Mouse (Mus musculus) hindbrain, postnatal 0 days (tissue): ENCODE results near the gene Ebf1. TPM values are rescaled to one million over a fixed set of nuclear protein-coding genes. Genes with fewer than 3 reads are reported as not detected.

Source experiments
- ATAC-seq: fragments of 200-750 bp; cut with Nextera tagmentation; 2 replicates; pipeline ENCODE4 v1.8.0; 2017; ENCODE audit warnings: mild to moderate bottlenecking, moderate TSS enrichment, moderate library complexity
- DNase-seq: peaks from one replicate; pipeline ENCODE4 v3.0.0-alpha.2; 2015; ENCODE audit warnings: low spot score
- H3K27ac ChIP-seq: fragments of 300-500 bp; sonication (generic); 2 replicates; pipeline ENCODE4 v1.5.1; 2014; ENCODE audit warnings: mild to moderate bottlenecking
- H3K27me3 ChIP-seq: fragments of 300-500 bp; sonication (generic); 2 replicates; pipeline ENCODE4 v1.6.1; 2014; ENCODE audit warnings: low read length, mixed read lengths; ENCODE audit not compliant: insufficient read depth
- H3K36me3 ChIP-seq: fragments of 300-500 bp; sonication (generic); 2 replicates; pipeline ENCODE4 v1.6.1; 2014; ENCODE audit warnings: low read length, mixed read lengths; ENCODE audit not compliant: insufficient read depth
- H3K4me1 ChIP-seq: fragments of 300-500 bp; sonication (generic); 2 replicates; pipeline ENCODE4 v1.6.1; 2014; ENCODE audit warnings: antibody characterized with exemption, low read length, mixed read lengths; ENCODE audit not compliant: insufficient read depth
- H3K4me2 ChIP-seq: fragments of 300-500 bp; sonication (generic); 2 replicates; pipeline ENCODE4 v1.6.1; 2014; ENCODE audit warnings: low read depth, mild to moderate bottlenecking, low read length, moderate library complexity, mixed read lengths
- H3K4me3 ChIP-seq: fragments of 300-500 bp; sonication (generic); 2 replicates; pipeline ENCODE4 v1.5.1; 2014; ENCODE audit warnings: low read length
- H3K9ac ChIP-seq: fragments of 300-500 bp; sonication (generic); replicated peaks from 2 replicates; pipeline ENCODE4 v1.6.1; 2014; ENCODE audit warnings: mild to moderate bottlenecking, low read length, moderate library complexity, mixed read lengths
- H3K9me3 ChIP-seq: fragments of 300-500 bp; sonication (generic); 2 replicates; pipeline ENCODE4 v1.6.1; 2016; ENCODE audit warnings: low read length, mixed read lengths
- CTCF ChIP-seq: IDR thresholded peaks from 2 replicates; pipeline ENCODE4 v1.5.1; 2016; ENCODE audit warnings: antibody characterized with exemption, control low read depth, low read depth
- whole genome bisulfite sequencing: fragments of 180-500 bp; shearing (Covaris S2); extraction: QIAGEN DNeasy Blood & Tissue Kit; methylation state at CpG from one replicate; pipeline ENCODE4 v1.1.7; 2014; 5-methylcytosine and 5-hydroxymethylcytosine counted together
- polyA plus RNA-seq: library from polyadenylated mRNA; unstranded; fragments of >200 nt; fragmentation: Nextera tagmentation; extraction: Ambion mirVana; gene quantifications from 2 replicates; pipeline ENCODE4 v1.2.1, GENCODE M21; 2015
- total RNA-seq: library from RNA; depleted of rRNA; stranded (reverse); fragments of >200 nt; gene quantifications from 2 replicates; pipeline ENCODE4 v1.2.3, GENCODE M21; 2014

Gene Ebf1
- total and polyA plus RNA-seq, 2 experiments from 2014 or later: 67.1 to 71.7 TPM

- DNase-seq (no peak), ATAC-seq (no peak)
- no peak overlapping the region for H3K4me2 ChIP-seq
- H3K36me3 ChIP-seq: no peaks in the 10 kb centered on the region
- H3K9ac ChIP-seq: no peak overlapping the region
- no peak overlapping the region for H3K4me3 ChIP-seq
- H3K27me3 ChIP-seq: no peaks in the 10 kb centered on the region
- H3K4me1 ChIP-seq: no peaks in the 10 kb centered on the region
- WGBS: 89% methylated on average over 4 of the region's 4 CpGs
- no peak overlapping the region for H3K27ac ChIP-seq
- TF ChIP-seq CTCF: no peak
- no peaks in the 10 kb centered on the region for H3K9me3 ChIP-seq
Measured at GRCm38 (mm10) chr11:44721976-44722375, 104.9 kb downstream of the Ebf1 start.

DNA sequence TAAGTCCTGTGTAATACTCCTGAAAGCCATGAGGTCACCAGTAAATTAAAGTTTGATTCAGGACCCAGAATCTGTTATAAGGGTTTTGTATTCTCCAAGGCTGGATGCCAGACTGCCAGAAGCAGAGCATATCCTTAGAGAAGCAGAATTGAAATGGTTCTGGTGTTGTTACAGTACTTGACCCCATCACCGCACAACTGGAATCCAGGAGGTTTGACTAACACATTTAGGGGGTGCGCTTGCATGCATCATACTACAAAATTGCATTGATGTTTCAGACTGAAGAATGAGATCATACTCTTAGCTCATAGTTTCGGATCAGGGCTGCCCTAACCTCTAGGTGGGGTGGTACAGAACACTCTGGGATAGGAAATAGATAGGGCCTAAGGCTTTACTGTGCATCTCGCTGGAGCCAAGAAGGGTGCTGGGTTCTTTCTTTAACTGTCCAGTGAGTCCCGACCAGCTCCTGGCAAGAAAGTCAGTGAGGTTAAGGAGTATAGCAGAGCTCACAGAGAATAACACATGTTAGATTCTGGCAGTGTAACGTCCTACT is 106.9 kb downstream of the Ebf1 start:
- Histone ChIP-seq H3K4me2 (no peak overlapping the region), H3K27ac (no peak overlapping the region), H3K4me3 (no peak overlapping the region), H3K9me3 (no peaks in the 10 kb centered on the region), H3K9ac (no peak overlapping the region), H3K36me3 (no peaks in the 10 kb centered on the region), H3K27me3 (no peaks in the 10 kb centered on the region), H3K4me1 (no peaks in the 10 kb centered on the region)
- 82% methylated on average over 6 of the region's 6 CpGs for WGBS
- DNase-seq (no peak), ATAC-seq (no peak)
- no peak for TF ChIP-seq CTCF

DNA sequence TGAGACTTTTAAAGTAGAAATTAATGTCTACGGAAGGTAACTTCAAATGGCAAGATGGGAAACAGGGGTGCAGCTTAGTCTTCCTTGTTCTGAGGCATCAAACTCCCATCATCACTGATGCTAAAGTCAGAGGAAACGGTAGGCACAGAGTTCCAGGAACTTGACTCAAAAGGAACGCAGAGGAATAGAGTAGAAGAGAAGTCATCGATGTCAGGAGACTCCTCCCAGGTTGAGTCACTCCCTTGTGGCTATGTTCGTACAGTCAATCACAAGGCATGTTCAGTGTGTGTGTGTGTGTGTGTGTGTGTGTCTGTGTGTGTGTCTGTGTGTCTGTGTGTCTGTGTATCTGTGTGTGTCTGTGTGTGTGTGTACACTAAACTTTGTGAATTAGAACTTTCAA is 108.6 kb downstream of the Ebf1 start:
- ATAC-seq: no peak
- no peak overlapping the region for H3K27ac ChIP-seq
- H3K36me3 ChIP-seq: no peaks in the 10 kb centered on the region
- H3K9ac ChIP-seq: no peak overlapping the region
- WGBS: 89% methylated on average over 5 of the region's 5 CpGs
- H3K9me3 ChIP-seq: no peaks in the 10 kb centered on the region
- no peak for DNase-seq
- H3K4me1 ChIP-seq: no peaks in the 10 kb centered on the region
- H3K4me2 ChIP-seq: no peak overlapping the region
- H3K4me3 ChIP-seq: no peak overlapping the region
- TF ChIP-seq CTCF: no peak
- H3K27me3 ChIP-seq: no peaks in the 10 kb centered on the region

DNA sequence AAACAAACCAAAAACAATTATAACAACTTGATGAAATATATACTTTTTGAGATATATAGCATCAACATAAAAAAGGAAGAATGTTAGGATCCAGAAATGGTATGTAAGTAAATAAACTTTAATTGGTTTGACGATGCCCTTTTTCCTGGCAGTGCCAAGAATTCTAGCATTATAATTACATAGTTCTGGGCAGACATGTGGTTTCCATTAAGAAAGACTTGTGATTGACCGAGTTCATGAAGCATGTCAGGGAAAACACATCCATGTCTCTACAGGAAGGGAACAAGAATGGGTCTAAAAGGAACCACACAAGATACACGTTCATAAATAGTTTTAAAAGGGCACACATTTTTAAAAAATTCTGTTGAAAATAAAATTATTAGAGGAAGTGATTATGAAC is 110.3 kb downstream of the Ebf1 start:
- H3K4me3 ChIP-seq: no peak overlapping the region
- 63% methylated on average over 3 of the region's 3 CpGs for WGBS

DNA sequence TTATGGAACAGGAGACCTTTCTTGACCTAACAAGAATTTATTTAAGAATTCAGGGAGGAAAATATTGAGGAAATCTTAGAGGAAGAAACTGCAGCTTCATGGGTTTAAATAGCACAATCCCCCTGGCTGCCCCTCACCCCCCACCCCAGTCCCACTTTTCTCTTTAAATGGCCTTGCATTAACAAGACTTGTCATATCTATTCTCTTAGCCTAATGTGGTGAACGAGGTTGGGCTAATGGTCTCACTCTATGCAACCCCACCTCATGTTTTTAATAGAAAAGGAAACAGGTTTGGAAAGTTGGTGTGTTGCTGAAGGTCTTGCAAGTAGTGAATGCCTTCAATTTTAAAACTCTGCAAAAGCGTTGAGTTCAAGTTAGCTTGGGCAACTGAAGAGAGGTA is 110.7 kb downstream of the Ebf1 start:
- Histone ChIP-seq H3K4me3 (no peak overlapping the region), H3K36me3 (no peaks in the 10 kb centered on the region), H3K9ac (no peak overlapping the region), H3K9me3 (no peaks in the 10 kb centered on the region), H3K4me2 (no peak overlapping the region), H3K4me1 (no peaks in the 10 kb centered on the region), H3K27ac (no peak overlapping the region), H3K27me3 (no peaks in the 10 kb centered on the region)
- DNase-seq (no peak), ATAC-seq (no peak)
- 76% methylated on average over 2 of the region's 2 CpGs for WGBS
- TF ChIP-seq CTCF: no peak

More for the DNA sequence above, 110.3 kb downstream of the Ebf1 start:
- Histone ChIP-seq H3K27me3 (no peaks in the 10 kb centered on the region), H3K27ac (no peak overlapping the region), H3K36me3 (no peaks in the 10 kb centered on the region), H3K9me3 (no peaks in the 10 kb centered on the region), H3K4me2 (no peak overlapping the region), H3K4me1 (no peaks in the 10 kb centered on the region), H3K9ac (no peak overlapping the region)
- TF ChIP-seq CTCF: no peak
- DNase-seq (no peak), ATAC-seq (no peak)

DNA sequence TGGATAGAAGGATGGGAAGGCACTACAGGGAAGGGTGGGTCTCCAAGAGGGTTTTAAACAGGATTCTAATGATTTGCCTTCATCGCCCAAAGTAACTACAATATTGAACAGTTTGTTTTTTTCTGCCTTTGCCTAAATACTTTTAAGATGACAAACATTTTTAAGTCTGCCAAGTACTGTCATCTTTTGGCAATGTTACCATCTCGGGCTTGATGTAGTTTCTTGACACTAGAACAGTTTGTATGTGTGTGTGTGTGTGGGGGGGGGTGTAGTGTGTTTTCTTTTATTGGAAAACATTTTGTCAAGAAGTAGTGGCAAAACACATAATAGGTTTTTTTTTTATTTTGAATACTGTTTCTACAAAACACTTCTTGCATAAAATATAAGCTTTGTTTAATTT is 111.2 kb downstream of the Ebf1 start:
- no peak for ATAC-seq
- TF ChIP-seq CTCF: no peak
- H3K27me3 ChIP-seq: no peaks in the 10 kb centered on the region
- no peak overlapping the region for H3K4me2 ChIP-seq
- no peaks in the 10 kb centered on the region for H3K36me3 ChIP-seq
- no peak overlapping the region for H3K4me3 ChIP-seq
- no peak for DNase-seq
- WGBS: 86% methylated on average over 2 of the region's 2 CpGs
- H3K27ac ChIP-seq: no peak overlapping the region
- H3K9ac ChIP-seq: no peak overlapping the region
- no peaks in the 10 kb centered on the region for H3K9me3 ChIP-seq
- H3K4me1 ChIP-seq: no peaks in the 10 kb centered on the region

DNA sequence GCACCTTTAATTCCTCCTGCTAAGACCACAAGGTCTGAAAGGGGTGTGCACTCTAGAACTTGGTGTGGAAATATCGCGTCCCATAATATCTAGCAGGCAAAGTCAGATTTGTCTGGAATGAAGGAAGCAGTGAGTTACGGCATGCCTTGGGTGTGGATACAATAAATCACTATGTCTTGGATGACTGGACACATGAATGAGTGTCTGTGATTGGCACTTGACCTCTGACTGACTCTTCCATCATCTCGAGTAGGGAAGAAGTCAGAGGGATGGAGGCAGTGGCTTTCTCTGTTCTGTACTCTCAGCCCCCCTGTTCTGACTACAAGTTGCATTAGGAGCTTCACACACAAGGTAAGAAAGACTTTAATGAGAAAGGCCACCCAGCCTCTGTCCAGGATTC is 112.8 kb downstream of the Ebf1 start:
- DNase-seq (no peak), ATAC-seq (no peak)
- 68% methylated on average over 4 of the region's 4 CpGs for WGBS
- Histone ChIP-seq H3K9me3 (no peaks in the 10 kb centered on the region), H3K27ac (no peak overlapping the region), H3K9ac (no peak overlapping the region), H3K4me3 (no peak overlapping the region), H3K27me3 (no peaks in the 10 kb centered on the region), H3K36me3 (no peaks in the 10 kb centered on the region), H3K4me2 (no peak overlapping the region), H3K4me1 (no peaks in the 10 kb centered on the region)
- no peak for TF ChIP-seq CTCF
